Mouse (Mus musculus) forebrain, embryonic 14.5 days (tissue): ENCODE data around the gene Stim1. TPM values are rescaled to one million over a fixed set of nuclear protein-coding genes. Genes with fewer than 3 reads are reported as not detected.
"Not testable (repeated sequence)": the region's sequence is repeated elsewhere in the genome, so short reads cannot be mapped to it uniquely, and the experiment has no call there.

Source experiments
- ATAC-seq: fragments of 200-750 bp; cut with Nextera tagmentation; 2 replicates; pipeline ENCODE4 v1.8.0; 2017; ENCODE audit warnings: mild to moderate bottlenecking, moderate library complexity
- DNase-seq: peaks from one replicate; pipeline ENCODE4 v3.0.0-alpha.2; 2015; ENCODE audit warnings: low spot score
- H3K27ac ChIP-seq: fragments of 300-500 bp; sonication (generic); 2 replicates; pipeline ENCODE4 v1.5.1; 2014; ENCODE audit warnings: low read depth, mild to moderate bottlenecking, control low read depth, low read length, moderate library complexity
- H3K27me3 ChIP-seq: fragments of 300-500 bp; sonication (generic); replicated peaks from 2 replicates; pipeline ENCODE4 v1.6.1; 2014; ENCODE audit warnings: low read length, control low read depth, mixed read lengths; ENCODE audit not compliant: control insufficient read depth, insufficient read depth
- H3K36me3 ChIP-seq: fragments of 300-500 bp; sonication (generic); 2 replicates; pipeline ENCODE4 v1.6.1; 2014; ENCODE audit warnings: low read length, control low read depth; ENCODE audit not compliant: control insufficient read depth, insufficient read depth
- H3K4me1 ChIP-seq: fragments of 300-500 bp; sonication (generic); 2 replicates; pipeline ENCODE4 v1.6.1; 2014; ENCODE audit warnings: antibody characterized with exemption, low read length, control low read depth; ENCODE audit not compliant: control insufficient read depth, insufficient read depth
- H3K4me2 ChIP-seq: fragments of 300-500 bp; sonication (generic); 2 replicates; pipeline ENCODE4 v1.6.1; 2014; ENCODE audit warnings: mild to moderate bottlenecking, control low read depth, low read length
- H3K4me3 ChIP-seq: fragments of 300-500 bp; sonication (generic); 2 replicates; pipeline ENCODE4 v1.5.1; 2014; ENCODE audit warnings: low read depth, low read length, control low read depth
- H3K9ac ChIP-seq: fragments of 300-500 bp; sonication (generic); 2 replicates; pipeline ENCODE4 v1.6.1; 2014; ENCODE audit warnings: mild to moderate bottlenecking, low read length, control low read depth, moderate library complexity
- H3K9me3 ChIP-seq: fragments of 300-500 bp; sonication (generic); replicated peaks from 2 replicates; pipeline ENCODE4 v1.6.1; 2016; ENCODE audit warnings: low read length, control low read depth, mixed read lengths; ENCODE audit not compliant: control insufficient read depth
- WGBS: fragments of 180-500 bp; shearing (Covaris S2); extraction: QIAGEN DNeasy Blood & Tissue Kit; methylation state at CpG from one replicate; pipeline ENCODE4 v1.1.7; 2014; 5-methylcytosine and 5-hydroxymethylcytosine counted together
- polyA plus RNA-seq: library from polyadenylated mRNA; unstranded; fragments of >200 nt; fragmentation: Nextera tagmentation; extraction: Ambion mirVana; gene quantifications from 2 replicates; pipeline ENCODE4 v1.2.1, GENCODE M21; 2014

Stim1 gene
- polyA plus RNA-seq, 1 experiment from 2014 or later, result 6.5 TPM

DNA sequence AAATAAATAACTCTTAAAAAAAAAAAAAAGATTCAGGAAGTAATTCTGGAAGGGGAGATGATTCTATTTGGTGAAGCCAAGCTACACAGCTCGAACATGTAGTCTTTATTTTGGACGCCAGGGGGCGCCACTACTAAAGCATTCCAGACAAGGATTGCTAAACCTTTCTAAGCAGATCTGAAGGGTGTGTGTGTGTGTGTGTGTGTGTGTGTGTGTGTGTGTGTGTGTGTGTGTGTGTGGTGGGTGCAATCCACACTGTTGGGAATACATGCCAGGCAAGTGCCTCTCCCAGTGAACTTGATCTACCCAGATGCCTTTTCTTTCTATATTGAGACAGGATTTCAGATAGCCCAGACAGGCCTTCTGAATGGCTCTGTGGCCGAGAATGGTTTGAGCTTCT is 9.4 kb upstream of the Stim1 start:
- WGBS, result 18% methylated on average over 4 of the region's 4 CpGs
- Histone ChIP-seq H3K4me3 (no peak overlapping the region), H3K9me3 (no peaks in the 10 kb centered on the region), H3K4me2 (no peak overlapping the region), H3K36me3 (no peaks in the 10 kb centered on the region), H3K27ac (no peak overlapping the region), H3K4me1 (no peaks in the 10 kb centered on the region), H3K9ac (no peak overlapping the region), H3K27me3 (no peaks in the 10 kb centered on the region)
- peak; percentile 90 for ATAC-seq
- peak; percentile 87 for DNase-seq

DNA sequence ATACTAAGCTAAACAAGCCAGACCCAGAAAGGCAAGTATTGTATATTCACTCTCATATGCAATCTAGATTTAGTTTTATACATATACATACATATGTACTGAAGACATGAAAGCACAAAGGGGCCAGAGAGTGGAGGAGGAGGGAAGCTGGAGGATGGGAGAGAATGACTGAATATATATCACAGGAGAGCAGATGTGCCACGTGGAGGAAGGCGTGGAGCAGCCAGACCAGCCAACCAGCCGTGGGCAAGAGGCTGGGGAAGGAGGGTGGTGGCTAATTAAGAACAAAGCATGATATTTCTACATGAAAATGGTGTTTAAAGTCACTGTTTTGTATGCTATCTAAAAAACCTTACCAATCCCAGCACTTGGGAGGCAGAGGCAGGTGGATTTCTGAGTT is 8.9 kb upstream of the Stim1 start:
- no peak overlapping the region for H3K27ac ChIP-seq
- H3K4me2 ChIP-seq, result no peak overlapping the region
- no peaks in the 10 kb centered on the region for H3K36me3 ChIP-seq
- no peak overlapping the region for H3K4me3 ChIP-seq
- 66% methylated on average over 3 of the region's 3 CpGs for WGBS
- no peaks in the 10 kb centered on the region for H3K9me3 ChIP-seq
- no peaks in the 10 kb centered on the region for H3K4me1 ChIP-seq
- no peak for ATAC-seq
- DNase-seq, result no peak
- no peaks in the 10 kb centered on the region for H3K27me3 ChIP-seq
- H3K9ac ChIP-seq, result no peak overlapping the region

DNA sequence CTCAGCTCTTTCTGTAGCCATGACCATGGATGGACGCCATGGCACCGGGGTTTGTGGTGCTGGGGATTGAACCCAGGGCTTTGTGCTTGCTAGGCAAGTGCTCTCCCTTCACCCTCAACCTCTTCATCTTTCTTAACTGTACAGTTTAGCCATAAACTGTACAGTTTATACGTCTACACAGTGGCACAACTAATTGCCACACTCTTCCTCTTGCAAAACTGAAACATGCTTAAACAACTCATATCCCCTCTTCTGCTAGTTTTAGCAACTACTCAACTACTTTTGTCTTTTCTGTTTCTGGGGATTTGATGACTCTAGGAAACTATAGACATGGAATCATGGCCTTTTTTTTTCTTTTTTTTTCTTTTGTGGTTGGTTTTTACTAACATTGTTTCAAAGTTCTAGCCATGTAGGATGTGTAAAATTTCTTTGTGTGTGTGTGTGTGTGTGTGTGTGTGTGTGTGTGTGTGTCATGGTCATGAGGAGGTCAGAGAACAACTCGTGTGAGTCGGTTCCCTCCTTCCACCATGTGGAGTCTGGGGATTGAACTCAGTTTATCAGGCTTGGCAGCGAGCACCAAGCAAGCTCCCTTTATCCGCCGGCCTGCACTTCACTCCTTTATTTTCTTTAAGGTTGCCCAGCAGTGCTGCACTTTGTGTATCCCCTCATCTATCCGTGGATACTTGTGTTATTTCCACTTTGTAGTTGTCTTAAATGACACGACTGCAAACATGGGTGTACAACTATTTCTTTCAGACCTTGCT is 7.7 kb upstream of the Stim1 start:
- DNase-seq, result no peak
- no peak for ATAC-seq
- H3K9ac ChIP-seq, result no peak overlapping the region
- no peaks in the 10 kb centered on the region for H3K4me1 ChIP-seq
- no peak overlapping the region for H3K4me3 ChIP-seq
- no peaks in the 10 kb centered on the region for H3K27me3 ChIP-seq
- no peak overlapping the region for H3K27ac ChIP-seq
- no peaks in the 10 kb centered on the region for H3K9me3 ChIP-seq
- no peak overlapping the region for H3K4me2 ChIP-seq
- 80% methylated on average over 10 of the region's 10 CpGs for WGBS
- H3K36me3 ChIP-seq, result no peaks in the 10 kb centered on the region

DNA sequence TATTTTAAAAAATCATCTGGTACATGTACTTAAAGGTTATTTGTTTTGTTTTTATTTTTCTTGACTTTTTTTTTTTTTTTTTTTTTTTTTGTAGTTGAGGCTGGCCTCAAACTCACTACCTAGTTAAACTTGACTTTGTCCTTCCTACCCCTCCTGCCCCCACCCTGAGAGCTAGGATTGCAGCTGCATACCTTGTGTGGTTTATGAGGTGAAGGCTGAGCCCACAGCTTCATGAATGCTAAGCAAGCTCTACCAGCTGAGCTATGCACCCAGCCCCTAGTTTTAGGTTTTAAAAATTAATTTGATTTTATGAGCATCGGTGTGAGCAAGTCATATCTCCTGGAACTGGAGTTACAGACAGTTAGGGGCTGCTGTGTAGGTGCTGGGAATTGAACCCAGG is 7.1 kb upstream of the Stim1 start:
- DNase-seq (no peak), ATAC-seq (no peak)
- Histone ChIP-seq H3K9me3 (no peaks in the 10 kb centered on the region), H3K36me3 (no peaks in the 10 kb centered on the region), H3K4me1 (no peaks in the 10 kb centered on the region), H3K4me3 (no peak overlapping the region), H3K27me3 (no peaks in the 10 kb centered on the region), H3K27ac (no peak overlapping the region), H3K4me2 (no peak overlapping the region), H3K9ac (no peak overlapping the region)
- 90% methylated on average over 1 of the region's 1 CpGs for WGBS

DNA sequence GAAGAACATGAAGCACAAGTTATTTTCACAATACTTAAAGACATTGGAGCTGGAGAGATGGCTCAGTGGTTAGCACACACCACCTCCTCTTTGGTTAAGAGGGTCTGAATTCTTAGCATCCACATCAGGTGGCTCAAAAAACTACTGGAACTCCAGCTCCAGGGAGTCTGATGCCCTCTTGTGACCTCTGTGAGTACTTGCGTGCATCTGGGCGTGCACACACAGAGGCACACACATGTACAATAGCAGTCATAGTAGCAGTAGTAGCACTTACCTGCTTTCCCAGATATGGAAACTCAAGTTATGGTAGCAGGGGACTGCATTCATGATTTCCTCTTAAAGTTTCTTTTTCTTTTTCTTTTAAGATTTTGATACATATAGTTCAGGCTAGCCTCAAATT is 4.6 kb upstream of the Stim1 start:
- no peaks in the 10 kb centered on the region for H3K36me3 ChIP-seq

DNA sequence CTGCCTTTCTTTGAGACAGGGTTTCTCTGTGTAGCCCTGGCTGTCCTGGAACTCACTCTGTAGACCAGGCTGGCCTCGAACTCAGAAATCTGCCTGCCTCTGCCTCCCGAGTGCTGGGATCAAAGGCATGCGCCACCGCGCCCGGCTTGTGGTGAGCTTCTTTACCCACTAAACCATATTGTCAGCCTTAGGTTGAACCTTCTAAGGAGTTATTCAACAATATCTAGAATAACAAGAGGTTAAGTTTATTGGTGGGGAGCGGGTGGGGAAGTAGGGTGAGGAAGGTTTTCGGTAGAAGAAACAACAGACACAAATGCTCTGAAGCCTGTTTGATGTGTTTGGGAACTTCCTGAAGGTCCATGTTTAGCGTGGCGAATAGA is 1.6 kb upstream of the Stim1 start:
- not testable (repeated sequence) for H3K4me2 ChIP-seq, DNase-seq, H3K4me1 ChIP-seq, H3K36me3 ChIP-seq, H3K9ac ChIP-seq, H3K27me3 ChIP-seq, ATAC-seq, H3K4me3 ChIP-seq, H3K9me3 ChIP-seq, H3K27ac ChIP-seq
- 94% methylated on average over 10 of the region's 10 CpGs for WGBS

More for the DNA sequence above, 4.6 kb upstream of the Stim1 start:
- H3K27ac ChIP-seq, result no peak overlapping the region
- no peak overlapping the region for H3K4me3 ChIP-seq
- no peaks in the 10 kb centered on the region for H3K9me3 ChIP-seq
- no peaks in the 10 kb centered on the region for H3K4me1 ChIP-seq
- no peak overlapping the region for H3K9ac ChIP-seq
- 88% methylated on average over 2 of the region's 2 CpGs for WGBS
- H3K4me2 ChIP-seq, result no peak overlapping the region
- no peak for ATAC-seq
- H3K27me3 ChIP-seq, result no peaks in the 10 kb centered on the region
- no peak for DNase-seq

DNA sequence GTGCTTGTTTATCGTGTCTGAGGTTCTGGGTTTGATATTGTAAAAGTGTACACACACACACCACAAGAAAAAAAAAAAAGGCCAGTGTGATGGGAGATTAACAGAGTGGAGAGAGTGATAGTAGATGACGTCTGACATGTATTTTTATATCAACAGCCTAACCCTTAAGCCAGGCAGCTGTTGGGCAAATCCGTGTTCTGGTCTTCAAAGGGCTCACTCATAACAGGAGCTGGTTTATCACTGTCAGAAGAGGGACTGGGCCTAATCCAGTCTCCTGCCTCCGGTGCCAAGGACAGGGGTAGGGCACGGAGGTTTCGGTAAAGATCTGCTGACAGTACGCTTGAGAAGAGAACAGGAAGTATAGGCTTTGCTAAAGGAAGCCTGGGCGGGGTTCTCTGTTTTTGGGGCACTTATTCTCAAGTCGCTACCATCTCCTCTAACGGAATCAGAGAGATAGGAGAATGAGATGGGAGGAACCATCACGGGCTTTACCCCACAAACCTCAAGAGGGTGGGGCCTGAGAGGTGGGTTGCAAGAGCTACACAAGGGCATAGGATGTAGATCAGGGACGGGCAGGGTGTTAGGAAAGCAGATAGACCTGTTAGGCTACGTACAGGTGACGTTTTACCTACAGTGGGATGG is 1.1 kb upstream of the Stim1 start:
- peak overlapping the region; percentile 87; the same call in 1 of the 2 replicates for H3K4me3 ChIP-seq
- no peak for DNase-seq
- 49% methylated on average over 14 of the region's 14 CpGs for WGBS

DNA sequence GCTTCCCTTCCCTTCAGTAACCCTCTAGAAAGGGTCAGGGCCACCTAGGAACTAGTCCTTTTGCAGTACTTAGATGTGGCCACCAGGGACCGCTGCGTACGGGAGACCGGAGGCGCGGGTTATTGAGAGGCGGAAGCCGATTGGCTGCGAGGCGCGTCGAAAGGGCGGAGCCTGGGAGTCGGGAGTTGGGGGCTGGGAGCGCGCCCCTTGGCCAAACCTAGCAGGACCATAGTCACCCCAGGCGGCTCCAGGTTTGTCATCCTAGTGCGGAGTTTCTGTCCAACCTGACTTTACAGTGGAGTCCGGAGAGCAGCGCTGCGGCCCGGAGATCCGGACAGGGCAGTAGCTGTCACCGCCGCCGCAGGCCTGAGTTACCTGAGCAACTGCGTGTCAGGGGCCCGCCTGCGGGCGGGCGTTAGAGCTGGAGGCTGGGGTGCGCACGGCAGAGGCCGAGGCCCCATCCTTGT is 460 bp upstream of the Stim1 start:
- Histone ChIP-seq H3K4me3 (peak overlapping the region; percentile 87), H3K9me3 (no peaks in the 10 kb centered on the region), H3K4me2 (peak overlapping the region; percentile 92), H3K9ac (peak overlapping the region; percentile 70), H3K4me1 (peaks cover 4% of the 10 kb centered on the region; the same call in 1 of the 2 replicates), H3K36me3 (no peaks in the 10 kb centered on the region), H3K27me3 (no peaks in the 10 kb centered on the region), H3K27ac (peak overlapping the region; percentile 39; the same call in 1 of the 2 replicates)
- DNase-seq (peak; percentile 96), ATAC-seq (peak; percentile 94)
- under 1% methylated on average over 34 of the region's 34 CpGs for WGBS

More for the DNA sequence above, 1.1 kb upstream of the Stim1 start:
- Histone ChIP-seq H3K4me1 (peaks cover 4% of the 10 kb centered on the region; the same call in 1 of the 2 replicates), H3K36me3 (no peaks in the 10 kb centered on the region), H3K9ac (no peak overlapping the region), H3K27me3 (no peaks in the 10 kb centered on the region), H3K9me3 (no peaks in the 10 kb centered on the region), H3K4me2 (no peak overlapping the region), H3K27ac (no peak overlapping the region)
- ATAC-seq, result no peak

DNA sequence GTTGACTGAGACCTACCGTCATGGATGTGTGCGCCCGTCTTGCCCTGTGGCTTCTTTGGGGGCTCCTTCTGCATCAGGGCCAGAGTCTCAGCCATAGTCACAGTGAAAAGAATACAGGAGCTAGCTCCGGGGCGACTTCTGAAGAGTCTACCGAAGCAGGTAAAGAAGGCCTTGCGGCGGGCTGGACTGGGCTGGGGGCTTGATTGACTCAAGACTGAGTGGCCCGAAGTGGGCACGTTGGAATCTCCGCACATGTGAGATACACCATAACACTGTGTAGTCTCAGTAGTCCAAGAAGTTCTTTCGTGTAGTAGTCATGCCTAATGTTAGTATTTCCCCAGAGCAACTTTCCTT is 766 bp downstream of the Stim1 start:
- Histone ChIP-seq H3K4me2 (peak overlapping the region; percentile 92), H3K4me1 (peaks cover 4% of the 10 kb centered on the region; the same call in 1 of the 2 replicates), H3K36me3 (no peaks in the 10 kb centered on the region), H3K9ac (peak overlapping the region; percentile 70), H3K27me3 (no peaks in the 10 kb centered on the region), H3K4me3 (peak overlapping the region; percentile 87), H3K27ac (no peak overlapping the region), H3K9me3 (no peaks in the 10 kb centered on the region)
- WGBS, result 5% methylated on average over 12 of the region's 12 CpGs
- ATAC-seq (no peak), DNase-seq (no peak)
